Comparison of ENCODE assay signal across 15 mouse cellular contexts in genomic region chr15:103245616-103246015, GRCm38 (mm10). TPM values are rescaled to one million over a fixed set of nuclear protein-coding genes. Genes with fewer than 3 reads are reported as not detected.
DNase-seq lines count a peak whose midpoint lies in the region; ATAC-seq and TF ChIP-seq lines count a peak whose summit lies in the region.
"Had no signal": no experiment of that assay in that cellular context is flagged by ENCODE, and none has a peak within 500 bp of the region (broad histone marks: within the 10 kb centered on the region; RNA-seq: fewer than 3 reads in every experiment).

No protein-coding gene starts in this region.

- H3K4me2 ChIP-seq in heart, embryonic 11.5 days, result no peak overlapping the region
- H3K4me2 ChIP-seq in CH12.LX (ENCODE audit: insufficient read depth, low read depth, poor library complexity, severe bottlenecking), result no peak overlapping the region
- H3K4me2 ChIP-seq in liver, embryonic 12.5 days, result peak overlapping the region; percentile 43
- H3K4me2 ChIP-seq: midbrain, embryonic 11.5 days had no signal

- no peak overlapping the region for H3K9ac ChIP-seq in heart, embryonic 11.5 days (ENCODE audit: low read depth, low read length)
- H3K9ac ChIP-seq in CH12.LX (ENCODE audit: insufficient read depth, low read depth), result no peak overlapping the region
- peak overlapping the region; percentile 46 for H3K9ac ChIP-seq in liver, embryonic 12.5 days

- dilution Hi-C loops in CH12.LX (cut with MboI; ENCODE audit: extremely low pct_ligation_motif_present, extremely low pct_unique_long_range_greater_than_20kb, low sequenced_read_pairs), result no loop called here

- peak; percentile 52; the same call in 1 of the 2 replicates for TF ChIP-seq POLR2A in CH12.LX (IDR thresholded peaks at IDR 0.05; ENCODE audit: low read depth, low read length)

- DNase-seq in heart, postnatal 4 days, result no peak
- DNase-seq in CH12.LX (ENCODE audit: extremely low read depth), result no peak
- no peak for DNase-seq in embryonic facial prominence, embryonic 10.5 days (ENCODE audit: low spot score)
- DNase-seq in hindbrain, embryonic 10.5 days (ENCODE audit: low spot score), result no peak
- no peak for DNase-seq in cerebellum, adult 8-10 months
- DNase-seq in gastrocnemius, postnatal 14 days, result no peak
- DNase-seq: cerebellum, adult 18-20 months; gastrocnemius, postnatal 36 days; layer of hippocampus, adult 9-11 months; right cerebral cortex, postnatal 14 days had no signal

- no peak for TF ChIP-seq RAD21 in CH12.LX (IDR thresholded peaks at IDR 0.05; ENCODE audit: low read depth, low read length)

- H3K36me3 ChIP-seq in heart, embryonic 11.5 days (ENCODE audit: control insufficient read depth, insufficient read depth, low read length), result peaks cover 43% of the 10 kb centered on the region
- peaks cover 58 to 79% of the 10 kb centered on the region in 2 experiments for H3K36me3 ChIP-seq in CH12.LX (replicated peaks in 1 of 2; ENCODE audit: control insufficient read depth in 1 of 2, insufficient read depth in 1 of 2, low read length in 1 of 2)
- H3K36me3 ChIP-seq in embryonic facial prominence, embryonic 10.5 days (replicated peaks), result peaks cover 87% of the 10 kb centered on the region
- peaks cover 93% of the 10 kb centered on the region for H3K36me3 ChIP-seq in liver, embryonic 12.5 days
- peaks cover 82% of the 10 kb centered on the region for H3K36me3 ChIP-seq in hindbrain, embryonic 10.5 days

- WGBS in heart, embryonic 11.5 days (ENCODE audit: insufficient replicate concordance), result 33% methylated on average over 6 of the region's 6 CpGs
- WGBS in embryonic facial prominence, embryonic 10.5 days, result 82% methylated on average over 6 of the region's 6 CpGs
- 31% methylated on average over 6 of the region's 6 CpGs for WGBS in liver, embryonic 12.5 days (ENCODE audit: insufficient replicate concordance)
- WGBS in hindbrain, embryonic 10.5 days, result 85% methylated on average over 6 of the region's 6 CpGs

- H3K27ac ChIP-seq in heart, embryonic 11.5 days (ENCODE audit: low read depth, low read length), result no peak overlapping the region
- no peak overlapping the region for H3K27ac ChIP-seq in CH12.LX (ENCODE audit: insufficient read depth, low read depth)
- no peak overlapping the region for H3K27ac ChIP-seq in embryonic facial prominence, embryonic 10.5 days (replicated peaks)
- peak overlapping the region; percentile 78 for H3K27ac ChIP-seq in liver, embryonic 12.5 days
- H3K27ac ChIP-seq in hindbrain, embryonic 10.5 days, result no peak overlapping the region
- H3K27ac ChIP-seq: kidney, postnatal 0 days had no signal

- no peaks in the 10 kb centered on the region for H3K27me3 ChIP-seq in heart, embryonic 11.5 days (ENCODE audit: control insufficient read depth, insufficient read depth, low read length)
- H3K27me3 ChIP-seq in CH12.LX (replicated peaks), result no peaks in the 10 kb centered on the region
- no peaks in the 10 kb centered on the region for H3K27me3 ChIP-seq in embryonic facial prominence, embryonic 10.5 days (replicated peaks; ENCODE audit: low read depth, poor library complexity, severe bottlenecking)
- no peaks in the 10 kb centered on the region for H3K27me3 ChIP-seq in liver, embryonic 12.5 days (replicated peaks)
- H3K27me3 ChIP-seq in hindbrain, embryonic 10.5 days (ENCODE audit: insufficient read depth, poor library complexity, severe bottlenecking), result no peaks in the 10 kb centered on the region

- 0 out of 2 replicates have a peak overlapping the region, but pooled peaks have one; percentile 3 for H3K4me3 ChIP-seq in heart, embryonic 11.5 days (ENCODE audit: low read depth, low read length)
- no peak overlapping the region for H3K4me3 ChIP-seq in CH12.LX (replicated peaks in 1 of 3; ENCODE audit: low read depth in 2 of 3, low read length in 2 of 3, poor library complexity in 1 of 3)
- 0 out of 2 replicates have a peak overlapping the region, but pooled peaks have one; percentile 28 for H3K4me3 ChIP-seq in embryonic facial prominence, embryonic 10.5 days
- peak overlapping the region; percentile 26 for H3K4me3 ChIP-seq in liver, embryonic 12.5 days
- no peak overlapping the region for H3K4me3 ChIP-seq in hindbrain, embryonic 10.5 days

- H3K9me3 ChIP-seq in heart, embryonic 11.5 days (replicated peaks; ENCODE audit: control insufficient read depth, low read length), result no peaks in the 10 kb centered on the region
- no peaks in the 10 kb centered on the region for H3K9me3 ChIP-seq in CH12.LX (replicated peaks; ENCODE audit: low read length)
- H3K9me3 ChIP-seq in embryonic facial prominence, embryonic 10.5 days, result no peaks in the 10 kb centered on the region
- no peaks in the 10 kb centered on the region for H3K9me3 ChIP-seq in liver, embryonic 12.5 days (replicated peaks)
- H3K9me3 ChIP-seq in hindbrain, embryonic 10.5 days, result no peaks in the 10 kb centered on the region

- no peak for TF ChIP-seq EP300 in CH12.LX (IDR thresholded peaks at IDR 0.05; ENCODE audit: low read length)

- ATAC-seq in heart, embryonic 11.5 days (replicated peaks; ENCODE audit: insufficient number of reproducible peaks, low FRiP score, low TSS enrichment), result no peak
- peak; percentile 69 for ATAC-seq in liver, embryonic 12.5 days

- in situ Hi-C loops in CH12.LX (cut with MboI; ENCODE audit: low pct_ligation_motif_present, low pct_unique_long_range_greater_than_20kb, low sequenced_read_pairs), result no loop called here

- H3K79me2 ChIP-seq in CH12.LX (replicated peaks; ENCODE audit: control insufficient read depth, extremely low read depth, insufficient read depth, poor library complexity, severe bottlenecking), result peaks cover 44% of the 10 kb centered on the region

- peaks cover 27% of the 10 kb centered on the region for H3K4me1 ChIP-seq in heart, embryonic 11.5 days (ENCODE audit: control insufficient read depth, insufficient read depth, low read length)
- H3K4me1 ChIP-seq in CH12.LX (ENCODE audit: control insufficient read depth in 1 of 2, insufficient read depth in 2 of 2), result peaks cover 0 to 23% of the 10 kb centered on the region in 2 experiments; a peak in 2 of 4 replicates
- peaks cover 31% of the 10 kb centered on the region for H3K4me1 ChIP-seq in embryonic facial prominence, embryonic 10.5 days
- H3K4me1 ChIP-seq in liver, embryonic 12.5 days, result peaks cover 74% of the 10 kb centered on the region
- peaks cover 41% of the 10 kb centered on the region for H3K4me1 ChIP-seq in hindbrain, embryonic 10.5 days (replicated peaks)

- no peak for TF ChIP-seq CTCF in CH12.LX (conservative IDR thresholded peaks at IDR 0.05 in 1 of 2, IDR thresholded peaks at IDR 0.05 in 1 of 2; ENCODE audit: low read depth in 2 of 2, low read length in 2 of 2)

- intact Hi-C loops in gastrocnemius, postnatal 14 days (cut with DNase I; ENCODE audit: low total_unique reads), result no loop called here

TF ChIP-seq in CH12.LX, 34 proteins besides CTCF, POLR2A, EP300 and RAD21 (continues in another document):
- TF ChIP-seq ZC3H11A (IDR thresholded peaks at IDR 0.05; ENCODE audit: low read depth, low read length), result no peak
- 0 out of 2 replicates have a peak, but pooled peaks have one; percentile 72 for TF ChIP-seq CHD1 (IDR thresholded peaks at IDR 0.05; ENCODE audit: low read depth, low read length)
- no peak for TF ChIP-seq MAX (IDR thresholded peaks at IDR 0.05; ENCODE audit: low read length)

RNA-seq across cellular contexts. Expression of gene Hnrnpa1, which starts 5.4 kb away (rescaled TPM):
- polyA plus RNA-seq in heart, embryonic 11.5 days (2014; fragmentation: Nextera tagmentation; extraction: Ambion mirVana), result 572 and 590 TPM in 2 replicates
- total RNA-seq in heart, postnatal 4 days (2021), result 100 to 1,000 TPM; 408 to 415 TPM
- total RNA-seq in CH12.LX (2012; rRNA removed) (635 and 691 TPM in 2 replicates), CH12.LX (2014; rRNA removed) (757 and 802 TPM in 2 replicates)
- polyA plus RNA-seq in CH12.LX (2012; ENCODE audit: insufficient read length, low read depth), result 1,746 and 1,799 TPM in 2 replicates
- polyA plus RNA-seq in embryonic facial prominence, embryonic 10.5 days (2016; fragmentation: Nextera tagmentation; extraction: Ambion mirVana), result 1,897 and 1,928 TPM in 2 replicates
- polyA plus RNA-seq in liver, embryonic 12.5 days (2016; fragmentation: Nextera tagmentation; extraction: Ambion mirVana), result 584 and 591 TPM in 2 replicates
- 1,344 and 1,669 TPM in 2 replicates for polyA plus RNA-seq in hindbrain, embryonic 10.5 days (2016; fragmentation: Nextera tagmentation; extraction: Ambion mirVana)
- 100 to 1,000 TPM; 110 to 114 TPM for total RNA-seq in gastrocnemius, postnatal 14 days (2021)

RNA-seq across cellular contexts. Expression of gene Cbx5, which starts 6.0 kb away (rescaled TPM):
- polyA plus RNA-seq in heart, embryonic 11.5 days (2014; fragmentation: Nextera tagmentation; extraction: Ambion mirVana), result 139 and 146 TPM in 2 replicates
- 100 to 1,000 TPM; 146 TPM for total RNA-seq in heart, postnatal 4 days (2021)
- total RNA-seq in CH12.LX (2012; rRNA removed) (94.9 and 99.6 TPM in 2 replicates), CH12.LX (2014; rRNA removed) (152 and 171 TPM in 2 replicates)
- polyA plus RNA-seq in CH12.LX (2012; ENCODE audit: insufficient read length, low read depth), result 128 and 151 TPM in 2 replicates
- polyA plus RNA-seq in embryonic facial prominence, embryonic 10.5 days (2016; fragmentation: Nextera tagmentation; extraction: Ambion mirVana), result 202 and 206 TPM in 2 replicates
- polyA plus RNA-seq in liver, embryonic 12.5 days (2016; fragmentation: Nextera tagmentation; extraction: Ambion mirVana), result 84.2 and 84.5 TPM in 2 replicates
- polyA plus RNA-seq in hindbrain, embryonic 10.5 days (2016; fragmentation: Nextera tagmentation; extraction: Ambion mirVana), result 157 and 186 TPM in 2 replicates
- 10 to 100 TPM; 29.9 to 41.5 TPM for total RNA-seq in gastrocnemius, postnatal 14 days (2021)

RNA-seq across cellular contexts. Expression of gene Nfe2, which starts 12.6 kb away (rescaled TPM):
- 21.9 and 24.2 TPM in 2 replicates for polyA plus RNA-seq in heart, embryonic 11.5 days (2014; fragmentation: Nextera tagmentation; extraction: Ambion mirVana)
- 1 to 10 TPM; 1.0 to 1.1 TPM for total RNA-seq in heart, postnatal 4 days (2021)
- total RNA-seq in CH12.LX (2012; rRNA removed), result 0.13 TPM in 1 of 2 replicates, not detected in the other
- not detected in 2 replicates for total RNA-seq in CH12.LX (2014; rRNA removed)
- polyA plus RNA-seq in CH12.LX (2012; ENCODE audit: insufficient read length, low read depth), result 0.14 and 0.33 TPM in 2 replicates
- 4.7 and 5.9 TPM in 2 replicates for polyA plus RNA-seq in embryonic facial prominence, embryonic 10.5 days (2016; fragmentation: Nextera tagmentation; extraction: Ambion mirVana)
- 168 TPM in 2 replicates for polyA plus RNA-seq in liver, embryonic 12.5 days (2016; fragmentation: Nextera tagmentation; extraction: Ambion mirVana)
- polyA plus RNA-seq in hindbrain, embryonic 10.5 days (2016; fragmentation: Nextera tagmentation; extraction: Ambion mirVana), result 7.3 and 8.5 TPM in 2 replicates
- not detected for total RNA-seq in gastrocnemius, postnatal 14 days (2021)
- total RNA-seq: gastrocnemius, postnatal 36 days; left cerebral cortex, postnatal 25 days had no signal

RNA-seq across cellular contexts. Expression of gene Copz1, which starts 26.9 kb away (rescaled TPM):
- 217 and 221 TPM in 2 replicates for polyA plus RNA-seq in heart, embryonic 11.5 days (2014; fragmentation: Nextera tagmentation; extraction: Ambion mirVana)
- total RNA-seq in heart, postnatal 4 days (2021), result 10 to 100 TPM; 88.7 to 91.2 TPM
- total RNA-seq in CH12.LX (2012; rRNA removed), result 80.0 and 97.9 TPM in 2 replicates
- 135 and 148 TPM in 2 replicates for total RNA-seq in CH12.LX (2014; rRNA removed)
- polyA plus RNA-seq in CH12.LX (2012; ENCODE audit: insufficient read length, low read depth), result 263 and 271 TPM in 2 replicates
- polyA plus RNA-seq in embryonic facial prominence, embryonic 10.5 days (2016; fragmentation: Nextera tagmentation; extraction: Ambion mirVana), result 281 and 285 TPM in 2 replicates
- 246 and 250 TPM in 2 replicates for polyA plus RNA-seq in liver, embryonic 12.5 days (2016; fragmentation: Nextera tagmentation; extraction: Ambion mirVana)
- 288 and 299 TPM in 2 replicates for polyA plus RNA-seq in hindbrain, embryonic 10.5 days (2016; fragmentation: Nextera tagmentation; extraction: Ambion mirVana)
- 10 to 100 TPM; 38.0 to 38.5 TPM for total RNA-seq in gastrocnemius, postnatal 14 days (2021)

Comparison
In these comparisons a context has a peak if more than half of its experiments do, and no peak if none do; other contexts are left out.
1. H3K4me3 ChIP-seq: peak in heart, embryonic 11.5 days (single experiment), embryonic facial prominence, embryonic 10.5 days (single experiment) and liver, embryonic 12.5 days (single experiment); none in CH12.LX (0 of 3) and hindbrain, embryonic 10.5 days (single experiment).